Mouse (Mus musculus) neutrophil, adult 83 days (primary cell): ENCODE results near the gene Btn1a1. TPM values are rescaled to one million over a fixed set of nuclear protein-coding genes. Genes with fewer than 3 reads are reported as not detected.

ENCODE experiments used
- total RNA-seq, 2 experiments: library from RNA; stranded (reverse); gene quantifications; one replicate each; pipeline ENCODE4 v1.2.4; 2023

Btn1a1 gene
- total RNA-seq, result under 1 TPM; 0.31 to 0.57 TPM

DNA sequence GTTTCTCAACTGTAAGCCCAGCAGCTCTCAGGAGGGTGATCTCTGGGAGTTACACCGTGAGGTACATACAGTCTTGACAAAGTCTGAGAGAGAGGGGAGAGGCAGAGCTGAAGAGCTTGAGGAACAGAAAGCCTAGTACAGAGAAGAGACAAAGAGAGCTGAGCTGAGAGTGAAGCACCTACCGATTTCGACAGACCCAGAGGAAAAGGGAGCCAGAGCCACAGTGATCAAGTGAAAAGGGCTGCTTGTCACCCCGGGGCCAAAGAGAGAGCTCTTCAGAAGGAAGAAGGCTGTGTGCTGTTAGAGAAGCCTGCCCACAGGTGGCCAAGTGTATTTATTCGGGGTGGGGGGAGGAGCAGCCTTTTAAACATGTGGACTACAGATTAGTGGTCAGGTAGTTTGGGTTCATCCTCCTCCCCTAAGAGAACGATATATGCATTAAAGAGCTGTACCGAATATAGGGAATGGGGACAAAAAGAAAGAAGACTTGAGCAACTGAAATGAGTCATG lies at the start of gene Btn1a1:
Gene Btn1a1, minus strand, starts transcription at position 302 of the 510 bp plus-strand sequence.

GRCm38 (mm10) chr13:23488400-23489322 lies 23.0 kb upstream of the Btn1a1 start, which contains the start of gene Btn2a2:
Btn2a2 (minus strand) TSS chr13:23488857.

DNA sequence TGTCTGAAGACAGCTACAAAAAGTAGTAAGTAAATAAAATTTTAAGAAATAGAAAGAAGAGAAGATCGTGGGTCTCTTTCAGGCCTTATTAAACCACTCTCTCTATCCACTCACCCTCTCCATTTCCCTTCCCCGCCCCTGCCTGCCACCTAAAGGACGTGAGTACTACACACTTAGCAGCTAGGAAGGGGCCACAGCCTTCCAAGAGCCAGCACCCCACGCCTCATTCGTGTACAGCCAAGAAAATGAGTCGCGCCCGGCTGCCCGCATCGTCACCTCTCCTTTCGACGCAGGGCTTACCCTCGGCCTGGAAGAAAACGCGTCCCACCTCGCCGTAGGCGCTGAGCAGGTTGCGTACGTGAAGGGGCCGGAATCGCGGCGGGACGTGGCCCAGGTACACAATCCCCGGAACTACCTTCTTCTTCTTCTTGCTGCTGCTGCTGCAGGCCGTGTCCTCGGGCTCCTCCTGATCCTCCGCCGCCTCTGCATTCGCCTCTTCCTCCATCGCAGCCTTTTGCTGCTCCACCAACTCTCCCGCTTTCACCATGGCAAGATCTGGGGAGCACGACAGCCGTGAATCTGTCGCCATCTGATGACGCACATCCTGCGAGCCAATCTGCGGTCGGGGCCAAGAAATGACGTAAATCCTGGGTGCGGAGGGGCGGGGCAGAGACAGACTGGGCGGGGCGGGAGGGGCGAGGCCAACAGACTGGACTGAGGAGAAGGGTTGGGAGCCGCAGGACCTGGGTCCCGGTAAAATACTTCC lies 42.2 kb downstream of the Btn1a1 start, which contains the start of gene Abt1:
Gene Abt1, minus strand, starts transcription at position 581 of the 766 bp plus-strand sequence.

Other genes starting within 250 kb of the Btn1a1 start
- not detected for gene Vmn1r222, start 230.0 kb downstream of the Btn1a1 start, total RNA-seq
- gene Vmn1r223, start 218.8 kb downstream of the Btn1a1 start, total RNA-seq, result not detected
- gene Zfp322a, start 96.7 kb downstream of the Btn1a1 start, total RNA-seq, result 10 to 100 TPM in 1 of 2 experiments, 1 to 10 TPM in 1; 7.0 to 10.2 TPM
- gene Abt1, start 42.0 kb downstream of the Btn1a1 start, total RNA-seq, result 10 to 100 TPM in 1 of 2 experiments, 1 to 10 TPM in 1; 8.6 to 10.3 TPM
- gene Btn2a2, start 23.0 kb upstream of the Btn1a1 start, total RNA-seq, result not detected
- gene Hist1h4h, start 65.1 kb upstream of the Btn1a1 start, total RNA-seq, result 1,000 to 10,000 TPM; 1,800 to 2,079 TPM
- 1,000 to 10,000 TPM; 1,103 to 1,322 TPM for gene Hist1h2af, start 68.0 kb upstream of the Btn1a1 start, total RNA-seq
- gene Hist1h3g, start 69.5 kb upstream of the Btn1a1 start, total RNA-seq, result 100 to 1,000 TPM; 343 to 409 TPM
- 100 to 1,000 TPM; 156 to 165 TPM for gene Hist1h2bh, start 77.5 kb upstream of the Btn1a1 start, total RNA-seq
- gene Hist1h3f, start 78.2 kb upstream of the Btn1a1 start, total RNA-seq, result 100 to 1,000 TPM; 484 to 531 TPM
- 1,000 to 10,000 TPM; 2,494 to 2,726 TPM for gene Hist1h4f, start 85.7 kb upstream of the Btn1a1 start, total RNA-seq
- gene Hist1h1d, start 87.4 kb upstream of the Btn1a1 start, total RNA-seq, result 100 to 1,000 TPM; 117 to 132 TPM
- 100 to 1,000 TPM; 919 to 946 TPM for gene Hist1h3e, start 96.5 kb upstream of the Btn1a1 start, total RNA-seq
- gene Hist1h2ae, start 105.3 kb upstream of the Btn1a1 start, total RNA-seq, result 100 to 1,000 TPM; 213 to 226 TPM
- 1,000 to 10,000 TPM; 1,609 to 1,779 TPM for gene Hist1h2bg, start 105.5 kb upstream of the Btn1a1 start, total RNA-seq
- gene Hist1h2bf, start 108.3 kb upstream of the Btn1a1 start, total RNA-seq, result 1,000 to 10,000 TPM; 1,205 to 1,340 TPM
- gene Hist1h2ad, start 108.5 kb upstream of the Btn1a1 start, total RNA-seq, result 100 to 1,000 TPM; 234 to 256 TPM
- 100 to 1,000 TPM; 207 to 247 TPM for gene Hist1h3d, start 109.9 kb upstream of the Btn1a1 start, total RNA-seq
- 100 to 1,000 TPM; 821 to 965 TPM for gene Hist1h4d, start 115.7 kb upstream of the Btn1a1 start, total RNA-seq
- 100 to 1,000 TPM; 117 to 129 TPM for gene Hist1h2be, start 155.2 kb upstream of the Btn1a1 start, total RNA-seq
- 100 to 1,000 TPM; 854 to 881 TPM for gene Hist1h1e, start 156.7 kb upstream of the Btn1a1 start, total RNA-seq
- gene Hist1h2ac, start 218.0 kb upstream of the Btn1a1 start, total RNA-seq, result 10 to 100 TPM; 59.5 to 67.1 TPM
- 100 to 1,000 TPM; 108 to 117 TPM for gene Hist1h2bc, start 218.3 kb upstream of the Btn1a1 start, total RNA-seq
- 1 to 10 TPM; 2.5 to 2.9 TPM for gene Hist1h1t, start 229.9 kb upstream of the Btn1a1 start, total RNA-seq
- 100 to 1,000 TPM; 435 to 497 TPM for gene Hist1h4c, start 232.6 kb upstream of the Btn1a1 start, total RNA-seq
- gene Hfe, start 245.0 kb upstream of the Btn1a1 start, total RNA-seq, result 1 to 10 TPM; 7.5 to 7.9 TPM